Mouse (Mus musculus) intestine, embryonic 14.5 days (tissue): ENCODE results near the gene Baiap3. TPM values are rescaled to one million over a fixed set of nuclear protein-coding genes. Genes with fewer than 3 reads are reported as not detected.

Experiments used
- ATAC-seq: fragments of 200-750 bp; cut with Nextera tagmentation; replicated peaks from 2 replicates; pipeline ENCODE4 v1.8.0; 2017; ENCODE audit warnings: low read depth, moderate number of reproducible peaks, moderate TSS enrichment, moderate library complexity; ENCODE audit not compliant: low FRiP score, low TSS enrichment
- DNase-seq: peaks from one replicate; pipeline ENCODE4 v3.0.0-alpha.2; 2018; ENCODE audit warnings: low spot score
- H3K27ac ChIP-seq: fragments of 300-500 bp; sonication (generic); 2 replicates; pipeline ENCODE4 v1.5.1; 2014; ENCODE audit warnings: low read depth, mild to moderate bottlenecking, control low read depth
- H3K27me3 ChIP-seq: fragments of 300-500 bp; sonication (generic); replicated peaks from 2 replicates; pipeline ENCODE4 v1.6.1; 2014; ENCODE audit warnings: low read length, control low read depth; ENCODE audit not compliant: control insufficient read depth, insufficient read depth
- H3K36me3 ChIP-seq: fragments of 300-500 bp; sonication (generic); 2 replicates; pipeline ENCODE4 v1.6.1; 2014; ENCODE audit warnings: low read length, control low read depth; ENCODE audit not compliant: control insufficient read depth, insufficient read depth
- H3K4me1 ChIP-seq: fragments of 300-500 bp; sonication (generic); replicated peaks from 2 replicates; pipeline ENCODE4 v1.6.1; 2014; ENCODE audit warnings: low read length, control low read depth, mixed read lengths; ENCODE audit not compliant: control insufficient read depth, insufficient read depth
- H3K4me2 ChIP-seq: fragments of 300-500 bp; sonication (generic); 2 replicates; pipeline ENCODE4 v1.6.1; 2014; ENCODE audit warnings: low read length
- H3K4me3 ChIP-seq: fragments of 300-500 bp; sonication (generic); 2 replicates; pipeline ENCODE4 v1.5.1; 2014; ENCODE audit warnings: low read depth, low read length, control low read depth, mixed read lengths
- H3K9ac ChIP-seq: fragments of 300-500 bp; sonication (generic); 2 replicates; pipeline ENCODE4 v1.6.1; 2014; ENCODE audit warnings: mild to moderate bottlenecking, low read length
- H3K9me3 ChIP-seq: fragments of 300-500 bp; sonication (generic); 2 replicates; pipeline ENCODE4 v1.6.1; 2016; ENCODE audit warnings: low read length, control low read depth; ENCODE audit not compliant: control insufficient read depth
- WGBS: fragments of 180-500 bp; shearing (Covaris S2); extraction: QIAGEN DNeasy Blood & Tissue Kit; methylation state at CpG from one replicate; pipeline ENCODE4 v1.1.7; 2014; 5-methylcytosine and 5-hydroxymethylcytosine counted together
- microRNA-seq: library from miRNA; unstranded; fragments of <30 nt; microRNA quantifications from one replicate; pipeline ENCODE4, GENCODE M21; 2016
- polyA plus RNA-seq: library from polyadenylated mRNA; unstranded; fragments of >200 nt; fragmentation: Nextera tagmentation; extraction: Ambion mirVana; gene quantifications from 2 replicates; pipeline ENCODE4 v1.2.1, GENCODE M21; 2014

Gene Baiap3
- polyA plus RNA-seq, 1 experiment from 2014 or later: 4.0 TPM

GRCm38 (mm10) chr17:25202401-25202800 lies 53.8 kb downstream of the Baiap3 start:
- Histone ChIP-seq H3K36me3 (peaks cover 63% of the 10 kb centered on the region), H3K4me1 (no peaks in the 10 kb centered on the region), H3K9ac (no peak overlapping the region), H3K27ac (no peak overlapping the region), H3K27me3 (no peaks in the 10 kb centered on the region), H3K9me3 (no peaks in the 10 kb centered on the region), H3K4me3 (no peak overlapping the region), H3K4me2 (no peak overlapping the region)
- no peak for DNase-seq
- no peak for ATAC-seq
- 91% methylated on average over 4 of the region's 4 CpGs for WGBS

Small RNA genes within 50 kb of the gene (microRNA-seq; reads per million reads assigned to microRNA genes)
- 2.0 reads per million, percentile 22 among the genes with 10 or more reads in this experiment for gene Mir3547

Other genes with a start within 250 kb of the Baiap3 start
- gene Cramp1l, start 240.6 kb downstream of the Baiap3 start, polyA plus RNA-seq: 7.1 and 8.8 TPM in 2 replicates
- gene Ift140, start 240.3 kb downstream of the Baiap3 start, polyA plus RNA-seq: 16.3 and 16.9 TPM in 2 replicates
- gene Tmem204, start 172.8 kb downstream of the Baiap3 start, polyA plus RNA-seq: 23.5 and 24.2 TPM in 2 replicates
- gene Telo2, start 140.4 kb downstream of the Baiap3 start, polyA plus RNA-seq: 36.7 and 42.3 TPM in 2 replicates
- gene Ptx4, start 135.6 kb downstream of the Baiap3 start, polyA plus RNA-seq: not detected in 2 replicates
- 20.0 and 22.0 TPM in 2 replicates for gene Clcn7, start 123.0 kb downstream of the Baiap3 start, polyA plus RNA-seq
- 0.07 TPM in 2 replicates for gene Ccdc154, start 93.9 kb downstream of the Baiap3 start, polyA plus RNA-seq
- 0.41 and 0.47 TPM in 2 replicates for gene Gm38655, start 80.9 kb downstream of the Baiap3 start, polyA plus RNA-seq
- gene BC003965, start 71.8 kb downstream of the Baiap3 start, polyA plus RNA-seq: 36.9 and 37.1 TPM in 2 replicates
- gene Unkl, start 68.0 kb downstream of the Baiap3 start, polyA plus RNA-seq: 4.8 and 6.2 TPM in 2 replicates
- 36.4 and 41.8 TPM in 2 replicates for gene Gnptg, start 16.2 kb downstream of the Baiap3 start, polyA plus RNA-seq
- 45.1 and 47.4 TPM in 2 replicates for gene Tsr3, start 16.2 kb downstream of the Baiap3 start, polyA plus RNA-seq
- 579 and 640 TPM in 2 replicates for gene Ube2i, start 18.3 kb upstream of the Baiap3 start, polyA plus RNA-seq
- gene Prss34, start 42.0 kb upstream of the Baiap3 start, polyA plus RNA-seq: 0.39 TPM in 1 of 2 replicates, not detected in the other
- not detected in 2 replicates for gene Prss28, start 52.3 kb upstream of the Baiap3 start, polyA plus RNA-seq
- not detected in 2 replicates for gene Prss29, start 62.3 kb upstream of the Baiap3 start, polyA plus RNA-seq
- not detected in 2 replicates for gene Tpsab1, start 89.2 kb upstream of the Baiap3 start, polyA plus RNA-seq
- gene Tpsb2, start 109.9 kb upstream of the Baiap3 start, polyA plus RNA-seq: 0.66 and 0.89 TPM in 2 replicates
- gene Tpsg1, start 112.9 kb upstream of the Baiap3 start, polyA plus RNA-seq: 2.1 and 6.3 TPM in 2 replicates
- gene Cacna1h, start 177.4 kb upstream of the Baiap3 start, polyA plus RNA-seq: 6.6 and 7.0 TPM in 2 replicates
- 0.35 TPM in 1 of 2 replicates, not detected in the other for gene Tekt4, start 198.3 kb upstream of the Baiap3 start, polyA plus RNA-seq
- gene Sstr5, start 240.9 kb upstream of the Baiap3 start, polyA plus RNA-seq: 0.19 and 0.36 TPM in 2 replicates